16 mouse cellular contexts compared by ENCODE assay signal in genomic region chr9:15250376-15250775, GRCm38 (mm10). TPM values are rescaled to one million over a fixed set of nuclear protein-coding genes. Genes with fewer than 3 reads are reported as not detected.
DNase-seq lines count a peak whose midpoint lies in the region; ATAC-seq and TF ChIP-seq lines count a peak whose summit lies in the region.
"Had no signal": no experiment of that assay in that cellular context is flagged by ENCODE, and none has a peak within 500 bp of the region (broad histone marks: within the 10 kb centered on the region; RNA-seq: fewer than 3 reads in every experiment).

No protein-coding gene starts in this region.

- WGBS in small intestine, adult 2 months = 29% methylated on average over 7 of the region's 7 CpGs

- no peaks in the 10 kb centered on the region for H3K27me3 ChIP-seq in MEL (ENCODE audit: control insufficient read depth in 1 of 2, insufficient read depth in 2 of 2, low read length in 2 of 2)
- H3K27me3 ChIP-seq in small intestine, adult 2 months (ENCODE audit: control insufficient read depth, insufficient read depth, low read length) = no peaks in the 10 kb centered on the region
- H3K27me3 ChIP-seq: forebrain, embryonic 15.5 days; limb, embryonic 13.5 days had no signal

- H3K4me1 ChIP-seq in MEL (ENCODE audit: control insufficient read depth in 1 of 2, insufficient read depth in 2 of 2, low read length in 2 of 2) = peaks cover 0 to 14% of the 10 kb centered on the region in 2 experiments; a peak in 2 of 4 replicates
- peaks cover 29% of the 10 kb centered on the region for H3K4me1 ChIP-seq in small intestine, adult 2 months (ENCODE audit: control insufficient read depth, insufficient read depth, insufficient read length, low read length)
- H3K4me1 ChIP-seq: forebrain, embryonic 15.5 days had no signal

- TF ChIP-seq POLR2A in MEL (IDR thresholded peaks at IDR 0.05; ENCODE audit: control insufficient read depth in 1 of 2, insufficient read depth in 1 of 2, low read depth in 1 of 2, low read length in 2 of 2, poor library complexity in 1 of 2) = no peak
- TF ChIP-seq POLR2A in small intestine, adult 2 months (IDR thresholded peaks at IDR 0.05; ENCODE audit: low read depth, low read length) = no peak

- no peaks in the 10 kb centered on the region for H3K9me3 ChIP-seq in MEL (replicated peaks; ENCODE audit: insufficient read depth, low read length)
- H3K9me3 ChIP-seq: forebrain, embryonic 15.5 days; limb, embryonic 13.5 days had no signal

- peak; percentile 23 for DNase-seq in CD4-positive, CD25-positive, alpha-beta regulatory T cell, adult 2 months (ENCODE audit: low read depth, low spot score)
- peak; percentile 40 for DNase-seq in kidney, postnatal 14 days
- DNase-seq in kidney, adult 8-10 months = no peak
- DNase-seq in MEL (ENCODE audit: low read depth, low spot score) = peak; percentile 63
- no peak for DNase-seq in thymus, postnatal 36 days
- DNase-seq in thymus, postnatal 25 days = no peak
- DNase-seq: cerebellum, postnatal 14 days; heart, postnatal 14 days; liver, postnatal 0 days; retina, postnatal 1 day had no signal

- 0 out of 4 replicates have a peak, but pooled peaks of 1 of the 2 experiments have one; percentile 28 for TF ChIP-seq EP300 in MEL (IDR thresholded peaks at IDR 0.05; ENCODE audit: low read depth in 1 of 2, low read length in 2 of 2)

- no peak for TF ChIP-seq RAD21 in MEL (IDR thresholded peaks at IDR 0.05; ENCODE audit: low read depth, low read length)

- H3K79me2 ChIP-seq in MEL (ENCODE audit: control insufficient read depth, insufficient read depth, low read length, poor library complexity) = no peaks in the 10 kb centered on the region

- no peak overlapping the region for H3K27ac ChIP-seq in MEL (ENCODE audit: control insufficient read depth, low read depth, low read length)
- H3K27ac ChIP-seq in small intestine, adult 2 months (ENCODE audit: insufficient read depth, low read depth, low read length) = peak overlapping the region; percentile 87
- H3K27ac ChIP-seq: forebrain, embryonic 15.5 days; limb, embryonic 13.5 days had no signal

- no peak for ATAC-seq in CD4-positive, CD25-positive, alpha-beta regulatory T cell, adult 4 months
- ATAC-seq: forebrain, embryonic 15.5 days; hindbrain, embryonic 16.5 days; liver, postnatal 0 days had no signal

- H3K4me3 ChIP-seq in MEL (ENCODE audit: control insufficient read depth in 1 of 2, insufficient read depth in 1 of 2, low read depth in 2 of 2, low read length in 2 of 2) = no peak overlapping the region
- no peak overlapping the region for H3K4me3 ChIP-seq in small intestine, adult 2 months (ENCODE audit: low read depth, low read length)
- H3K4me3 ChIP-seq: forebrain, embryonic 15.5 days; limb, embryonic 13.5 days had no signal

- peaks cover 0 to 13% of the 10 kb centered on the region in 2 experiments; a peak in 2 of 4 replicates for H3K36me3 ChIP-seq in MEL (ENCODE audit: control insufficient read depth in 1 of 2, insufficient read depth in 2 of 2, low read length in 2 of 2)
- peaks cover 8% of the 10 kb centered on the region; the same call in 1 of the 2 replicates for H3K36me3 ChIP-seq in small intestine, adult 2 months (ENCODE audit: control insufficient read depth, insufficient read depth, low read length)
- H3K36me3 ChIP-seq: forebrain, embryonic 15.5 days; limb, embryonic 13.5 days had no signal

- TF ChIP-seq CTCF in MEL (IDR thresholded peaks at IDR 0.05 in 2 of 3, conservative IDR thresholded peaks at IDR 0.05 in 1 of 3; ENCODE audit: control insufficient read depth in 1 of 3, insufficient read depth in 1 of 3, low read depth in 2 of 3, low read length in 3 of 3, poor library complexity in 1 of 3, severe bottlenecking in 1 of 3) = no peak
- TF ChIP-seq CTCF in small intestine, adult 2 months (IDR thresholded peaks at IDR 0.05; ENCODE audit: extremely low read depth, insufficient read length, insufficient replicate concordance, low read depth, low read length) = no peak

- H3K9ac ChIP-seq in MEL (ENCODE audit: control insufficient read depth, low read depth, low read length, poor library complexity, severe bottlenecking) = no peak overlapping the region
- H3K9ac ChIP-seq: forebrain, embryonic 15.5 days; limb, embryonic 13.5 days; liver, postnatal 0 days had no signal

TF ChIP-seq in MEL, 35 proteins besides CTCF, POLR2A, EP300 and RAD21:
- TF ChIP-seq MYB (IDR thresholded peaks at IDR 0.05; ENCODE audit: low read depth, low read length) (no peak), RCOR1 (IDR thresholded peaks at IDR 0.05; ENCODE audit: low read depth, low read length) (peak; percentile 97), BHLHE40 (IDR thresholded peaks at IDR 0.05; ENCODE audit: borderline replicate concordance, low read depth, low read length) (0 out of 2 replicates have a peak, but pooled peaks have one; percentile 55), GATA1 (IDR thresholded peaks at IDR 0.05; ENCODE audit: low read depth, low read length) (peak; percentile 63; the same call in 1 of the 2 replicates)

RNA-seq across cellular contexts. Expression of gene Vstm5, which starts 11.5 kb away (rescaled TPM):
- polyA plus RNA-seq in CD4-positive, CD25-positive, alpha-beta regulatory T cell, adult 4 months (2017; shearing (Covaris generic)) = under 1 TPM in 1 of 2 experiments, not detected in 1; 0.22 TPM
- 18.0 and 27.0 TPM in 2 replicates for total RNA-seq in MEL (2012; rRNA removed)
- 10 to 100 TPM in 1 of 2 experiments, not detected in 1; 23.5 TPM for polyA plus RNA-seq in MEL (2012; ENCODE audit: insufficient read depth in 1 of 2, insufficient read length in 2 of 2, low read depth in 1 of 2, low replicate concordance in 2 of 2, missing spikeins in 1 of 2)
- polyA plus RNA-seq in small intestine, adult 2 months (2012; rRNA removed) = 26.9 and 33.1 TPM in 2 replicates
- total RNA-seq: neutrophil, adult 5-6 weeks had no signal

RNA-seq across cellular contexts. Expression of gene Med17, which starts 29.4 kb away (rescaled TPM):
- 10 to 100 TPM; 22.7 to 23.9 TPM for polyA plus RNA-seq in CD4-positive, CD25-positive, alpha-beta regulatory T cell, adult 4 months (2017; shearing (Covaris generic))
- total RNA-seq in MEL (2012; rRNA removed) = 167 and 175 TPM in 2 replicates
- polyA plus RNA-seq in MEL (2012; ENCODE audit: insufficient read depth in 1 of 2, insufficient read length in 2 of 2, low read depth in 1 of 2, low replicate concordance in 2 of 2, missing spikeins in 1 of 2) = 100 to 1,000 TPM; 185 to 478 TPM
- 13.7 and 22.5 TPM in 2 replicates for polyA plus RNA-seq in small intestine, adult 2 months (2012; rRNA removed)

RNA-seq across cellular contexts. Expression of gene Taf1d, which starts 55.6 kb away (rescaled TPM):
- 100 to 1,000 TPM; 115 to 148 TPM for polyA plus RNA-seq in CD4-positive, CD25-positive, alpha-beta regulatory T cell, adult 4 months (2017; shearing (Covaris generic))
- 688 and 860 TPM in 2 replicates for total RNA-seq in MEL (2012; rRNA removed)
- polyA plus RNA-seq in MEL (2012; ENCODE audit: insufficient read depth in 1 of 2, insufficient read length in 2 of 2, low read depth in 1 of 2, low replicate concordance in 2 of 2, missing spikeins in 1 of 2) = 100 to 1,000 TPM; 298 to 548 TPM
- 1.9 and 3.9 TPM in 2 replicates for polyA plus RNA-seq in small intestine, adult 2 months (2012; rRNA removed)

RNA-seq across cellular contexts. Expression of gene 4931406C07Rik, which starts 55.9 kb away (rescaled TPM):
- 1 to 10 TPM; 3.6 to 6.3 TPM for polyA plus RNA-seq in CD4-positive, CD25-positive, alpha-beta regulatory T cell, adult 4 months (2017; shearing (Covaris generic))
- 10.4 and 12.8 TPM in 2 replicates for total RNA-seq in MEL (2012; rRNA removed)
- 10 to 100 TPM; 31.8 to 56.2 TPM for polyA plus RNA-seq in MEL (2012; ENCODE audit: insufficient read depth in 1 of 2, insufficient read length in 2 of 2, low read depth in 1 of 2, low replicate concordance in 2 of 2, missing spikeins in 1 of 2)
- 6.8 and 10.0 TPM in 2 replicates for polyA plus RNA-seq in small intestine, adult 2 months (2012; rRNA removed)

Comparison
In these comparisons a context has a peak if more than half of its experiments do, and no peak if none do; other contexts are left out.
1. DNase-seq: peak in CD4-positive, CD25-positive, alpha-beta regulatory T cell, adult 2 months (single experiment), kidney, postnatal 14 days (single experiment) and MEL (single experiment); none in kidney, adult 8-10 months (0 of 2), thymus, postnatal 36 days (0 of 2) and thymus, postnatal 25 days (single experiment).
2. RNA of gene Taf1d, which starts 55.6 kb away (polyA plus RNA-seq): 298 to 548 TPM in MEL and 115 to 148 TPM in CD4-positive, CD25-positive, alpha-beta regulatory T cell, adult 4 months; 1.9 to 3.9 TPM in small intestine, adult 2 months; every median in the first group is over 10 times any median in the second.